Mouse (Mus musculus): ENCODE measurements at regions not wholly inside any gene's neighbourhood (a gene's known extent, or its start where the extent isn't known, plus 50 kb on each side); places are given as distances from the start of the nearest gene placed in this dataset.

DNA sequence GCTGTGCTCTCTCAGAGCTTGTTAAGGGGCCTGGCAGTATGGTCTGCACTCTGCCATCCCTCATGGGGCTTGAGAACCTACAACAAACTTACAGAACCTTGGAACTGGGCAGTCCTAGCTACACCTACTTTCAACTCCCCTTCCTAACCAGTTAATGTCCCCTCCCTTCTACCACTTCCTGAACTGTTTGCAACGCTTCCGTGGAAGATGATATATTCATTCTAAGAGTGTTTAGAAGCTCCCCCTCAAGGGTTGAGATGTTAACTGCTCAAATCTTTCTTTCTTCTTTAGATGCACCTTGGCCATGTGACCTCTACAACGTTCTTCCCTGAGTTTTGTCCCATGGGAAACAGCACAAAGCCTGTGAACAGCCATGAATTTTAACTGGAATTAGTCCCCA is 72.3 kb upstream of the Atp2b1 start:
- TF ChIP-seq CTCF (IDR thresholded peaks at IDR 0.05; ENCODE audit: low read depth) (no peak), EP300 (IDR thresholded peaks at IDR 0.05; ENCODE audit: low read depth) (no peak)

Measured in heart, postnatal 0 days (tissue).